Mouse (Mus musculus): Measurements from ENCODE around the gene Dennd1b.

DNA sequence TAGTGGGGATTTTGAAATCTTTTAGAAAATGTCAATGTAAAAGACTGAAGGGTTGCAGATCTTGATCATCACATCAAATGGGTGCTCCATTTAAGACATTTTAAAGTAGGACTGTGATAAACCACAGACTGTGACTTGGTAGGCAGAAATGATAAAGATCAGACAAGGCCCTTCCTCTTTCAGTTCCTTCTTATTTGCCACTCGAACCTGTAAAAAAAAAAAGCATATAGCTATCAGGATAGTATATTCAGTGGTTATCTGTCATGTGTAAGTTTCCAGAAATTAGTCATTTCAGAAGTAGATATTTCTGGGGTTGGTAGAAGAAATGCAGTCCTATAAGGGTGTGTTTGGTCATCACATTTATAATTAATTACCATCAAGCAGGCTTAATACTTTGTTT lies 12.7 kb downstream of the Dennd1b start:
- TF ChIP-seq CTCF (conservative IDR thresholded peaks at IDR 0.05; ENCODE audit: low read length) (no peak), NANOG (IDR thresholded peaks at IDR 0.05; ENCODE audit: borderline replicate concordance, low read length) (no peak)

Measured in E14TG2a.4 (cell line).